Mouse (Mus musculus) frontal cortex, adult (tissue): ENCODE measurements around the gene Xrcc1.
"Not testable (repeated sequence)": the region's sequence is repeated elsewhere in the genome, so short reads cannot be mapped to it uniquely, and the experiment has no call there.

Source experiments
- ATAC-seq: cut with Nextera tagmentation; 2 replicates; pipeline ENCODE4 v1.9.2; 2017; ENCODE audit warnings: mild to moderate bottlenecking, moderate library complexity, mixed read lengths; ENCODE audit not compliant: low TSS enrichment

Xrcc1 gene

DNA sequence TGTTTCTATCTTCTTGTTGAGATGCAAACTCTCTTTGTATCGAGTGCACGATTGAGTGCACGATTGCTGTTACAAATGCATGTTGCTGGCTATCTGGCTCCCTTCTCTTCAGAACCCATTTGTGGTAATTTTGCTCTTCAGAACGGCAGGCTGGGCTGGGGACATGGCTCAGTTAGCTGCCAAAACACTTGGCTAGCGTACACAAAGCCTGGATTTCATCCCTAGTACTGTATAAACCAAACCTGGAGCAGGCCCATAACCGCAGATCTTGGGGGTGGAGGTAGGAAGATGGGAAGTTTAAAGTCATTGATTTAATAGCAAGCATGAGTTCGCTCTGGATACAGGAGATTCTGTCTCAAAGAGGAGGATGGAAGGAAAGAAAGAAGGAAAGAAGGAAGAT is 59.5 kb downstream of the Xrcc1 start:
- ATAC-seq = no peak

- ATAC-seq = no peak
Measured at GRCm38 (mm10) chr7:24606046-24606445, 60.0 kb downstream of the Xrcc1 start.

DNA sequence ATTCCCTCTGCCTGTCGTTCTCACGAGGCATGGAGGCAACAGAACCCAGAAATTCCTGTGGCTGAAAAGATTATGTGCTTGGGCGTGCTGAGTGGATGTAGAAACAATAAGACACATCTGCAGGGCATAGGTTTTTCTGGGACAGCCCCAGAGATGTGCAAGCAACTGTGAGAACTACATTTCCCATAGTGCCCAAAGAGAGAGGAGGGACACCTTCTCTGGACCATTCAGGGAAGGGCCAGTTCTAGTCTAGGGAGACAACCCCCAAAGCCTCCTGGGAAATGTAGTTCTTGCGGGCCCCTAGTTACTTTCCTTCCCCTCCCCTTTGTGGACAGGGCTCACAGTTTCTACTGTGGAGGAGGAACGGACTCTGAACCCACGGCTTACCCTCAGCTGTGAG is 61.9 kb downstream of the Xrcc1 start:
- peak; percentile 92 for ATAC-seq

DNA sequence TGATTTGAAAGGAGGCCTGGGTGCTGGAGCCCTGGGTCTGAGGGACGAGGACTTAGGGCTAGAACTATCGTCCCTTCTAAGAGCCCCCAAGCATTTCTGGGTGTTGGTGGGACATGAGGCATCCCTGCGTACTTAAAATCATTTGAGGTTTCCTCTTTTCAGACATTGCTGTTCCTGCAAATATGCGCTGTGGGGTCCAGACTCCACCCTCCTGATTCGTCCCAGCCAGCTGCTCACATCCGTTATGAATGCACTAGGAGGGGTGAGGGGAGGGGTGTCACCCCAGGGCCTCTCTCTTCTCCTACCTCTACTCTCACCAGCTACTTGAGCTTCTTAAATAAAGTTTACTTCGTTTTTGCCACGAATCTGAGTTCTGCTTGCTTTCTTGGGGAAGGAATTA is 62.5 kb downstream of the Xrcc1 start:
- no peak for ATAC-seq

DNA sequence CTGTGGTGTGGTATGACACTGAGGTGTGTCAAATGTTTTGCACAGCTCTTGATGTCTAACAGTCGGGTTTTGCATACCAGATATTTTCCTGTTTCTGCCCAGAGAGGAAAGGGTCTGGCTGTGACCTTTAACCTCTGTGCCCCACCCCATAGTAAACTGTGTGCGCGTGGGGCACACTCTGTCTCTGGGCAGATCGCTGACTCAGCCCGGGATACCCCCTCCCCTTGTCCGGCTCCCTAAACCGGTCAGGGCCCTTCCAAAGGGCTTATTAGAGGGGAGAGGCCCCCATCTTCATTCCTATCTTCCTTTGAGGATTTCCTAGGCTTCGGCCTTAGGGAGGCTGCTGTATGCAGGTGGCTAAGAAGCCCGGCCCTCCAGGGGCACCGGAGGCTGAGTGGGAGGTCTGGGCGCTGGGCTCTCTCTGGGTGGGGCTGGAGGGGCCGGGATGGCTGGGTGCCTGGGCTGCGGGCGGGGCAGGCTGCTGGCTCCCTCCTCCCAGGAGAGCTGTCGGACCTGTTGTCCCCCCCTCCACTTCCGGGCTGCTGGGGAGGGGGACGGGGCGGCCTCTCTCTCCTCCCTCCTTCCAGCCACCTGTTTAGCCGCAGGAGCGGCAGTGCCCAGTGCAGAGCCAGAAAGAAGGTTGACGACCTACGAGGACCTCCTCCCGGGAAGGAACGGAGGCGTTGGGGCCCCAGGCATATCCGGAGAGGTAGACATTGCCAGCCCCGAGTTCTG is 64.2 kb downstream of the Xrcc1 start, which contains the start of gene Phldb3:
Gene Phldb3, plus strand, starts transcription at position 620 of the 735 bp plus-strand sequence.
- ATAC-seq = no peak

DNA sequence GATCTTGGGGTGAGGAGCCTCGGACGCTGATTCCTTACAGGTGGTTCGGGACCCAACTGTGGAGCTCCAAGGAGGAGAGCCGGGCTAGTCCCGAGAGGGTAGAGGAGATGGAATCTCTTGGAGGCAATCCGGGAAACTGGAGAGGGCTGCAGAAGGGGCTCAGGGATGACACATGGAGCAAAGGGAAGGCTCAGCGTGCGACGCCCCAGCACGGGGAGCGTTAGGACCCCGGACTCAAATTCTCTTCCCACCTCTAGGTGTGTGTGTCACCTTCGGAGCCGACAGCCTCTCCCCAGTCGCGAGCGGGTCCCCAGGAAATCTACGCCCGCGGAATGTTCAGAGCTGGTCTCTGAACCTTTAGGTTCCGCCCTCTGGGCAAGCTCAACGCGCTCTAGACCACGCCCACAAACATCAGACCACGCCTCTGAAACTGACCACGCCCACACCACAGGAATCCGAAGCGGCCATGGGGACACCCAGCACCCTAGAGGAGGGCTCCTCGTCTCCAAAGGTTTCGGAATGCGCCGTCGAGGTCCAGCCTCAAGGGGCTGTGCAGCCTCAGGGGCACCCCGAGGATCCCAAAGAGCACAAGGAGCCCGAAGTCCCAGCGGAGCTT is 64.9 kb downstream of the Xrcc1 start:
- no peak for ATAC-seq

- no peak for ATAC-seq
Measured at GRCm38 (mm10) chr7:24611709-24612108, 65.6 kb downstream of the Xrcc1 start.

GRCm38 (mm10) chr7:24612308-24612910 is 66.3 kb downstream of the Xrcc1 start:
- no peak for ATAC-seq

DNA sequence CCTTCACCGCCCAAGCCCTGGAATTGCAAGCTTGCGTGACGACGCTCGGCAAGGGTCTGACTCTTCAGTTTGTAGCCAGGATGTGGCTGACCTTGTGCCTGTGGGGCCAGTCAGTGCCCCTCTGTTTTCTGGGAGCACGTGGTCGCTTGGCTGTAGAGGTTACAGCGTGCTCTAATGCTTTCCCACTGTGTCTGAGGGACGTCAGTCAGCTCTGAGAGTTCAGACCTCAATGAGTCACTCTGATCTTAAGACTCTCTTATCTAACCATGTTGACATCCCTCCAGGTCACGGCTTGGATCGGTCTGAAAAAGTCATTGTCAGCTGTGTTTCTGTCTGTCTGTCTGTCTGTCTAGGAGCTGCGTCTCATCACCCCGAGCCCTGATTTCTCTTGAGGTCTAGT is 68.7 kb downstream of the Xrcc1 start:
- no peak for ATAC-seq

DNA sequence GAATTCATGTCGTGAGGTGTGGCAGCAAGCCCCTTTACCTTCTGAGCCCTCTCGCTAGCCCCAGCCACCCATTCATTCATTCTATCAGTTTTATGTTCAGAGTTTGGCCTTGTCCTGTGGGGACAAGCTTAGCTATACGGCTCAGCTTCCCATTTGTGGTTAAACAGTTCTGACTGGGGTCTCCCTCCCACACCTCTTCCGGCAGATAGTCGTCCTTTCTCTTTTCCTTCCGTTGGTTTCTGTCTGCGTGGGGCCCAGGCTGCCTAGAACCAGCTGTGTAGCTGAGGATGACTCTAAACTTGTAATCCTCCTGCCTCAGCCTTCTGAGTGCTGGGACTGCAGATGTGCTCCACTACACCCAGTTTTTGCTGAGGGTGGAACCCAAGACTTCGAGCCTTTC is 71.7 kb downstream of the Xrcc1 start:
- ATAC-seq = no peak

DNA sequence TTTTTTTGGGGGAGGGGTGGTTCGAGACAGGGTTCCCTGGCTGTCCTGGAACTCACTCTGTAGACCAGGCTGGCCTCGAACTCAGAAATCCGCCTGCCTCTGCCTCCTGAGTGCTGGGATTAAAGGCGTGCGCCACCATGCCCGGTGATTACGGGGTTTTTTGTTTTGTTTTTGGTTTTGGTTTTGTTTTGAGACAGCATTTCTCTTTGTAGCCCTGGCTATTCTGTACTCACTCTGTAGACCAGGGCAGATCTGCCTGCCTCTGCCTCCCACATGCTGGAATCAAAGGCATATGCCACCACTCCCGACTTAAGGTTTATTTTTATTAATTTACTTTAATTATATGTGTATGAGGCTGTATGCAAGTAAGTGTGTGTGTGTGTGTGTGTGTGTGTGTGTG is 72.3 kb downstream of the Xrcc1 start:
- ATAC-seq = not testable (repeated sequence)

DNA sequence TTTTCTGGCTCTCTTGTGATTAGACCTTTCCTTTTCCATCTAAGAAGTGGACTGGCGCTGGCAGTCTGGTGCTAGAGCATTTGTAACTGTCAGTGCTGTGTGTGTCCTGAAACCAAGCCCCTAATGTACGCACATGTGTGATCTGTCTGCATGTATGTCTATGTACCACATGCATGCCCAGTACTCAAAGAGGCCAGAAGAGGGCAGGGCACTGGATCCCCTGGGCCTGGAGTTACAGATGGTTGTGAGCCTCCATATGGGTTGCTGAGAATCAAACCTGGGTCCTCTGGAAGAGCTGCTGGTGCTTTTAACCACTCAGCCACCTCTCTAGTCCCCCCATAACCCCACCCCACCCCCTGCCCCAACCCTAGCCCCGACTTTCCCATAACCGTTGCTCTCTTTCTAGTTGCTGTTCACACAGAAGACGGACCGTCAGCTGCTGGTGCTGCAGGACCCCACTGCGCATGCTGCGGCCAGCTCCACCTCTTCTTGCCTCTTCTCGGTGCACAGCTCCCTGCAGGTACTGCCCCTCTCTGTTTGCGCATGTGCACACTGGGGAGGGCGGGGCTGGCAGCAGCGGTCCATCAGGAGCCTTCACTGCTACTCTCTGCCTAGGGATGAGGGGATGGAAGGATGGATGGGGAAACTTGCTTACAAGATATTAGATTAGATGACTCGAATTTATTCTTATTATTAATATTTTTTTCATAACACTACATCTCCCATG is 73.7 kb downstream of the Xrcc1 start:
- ATAC-seq = no peak

DNA sequence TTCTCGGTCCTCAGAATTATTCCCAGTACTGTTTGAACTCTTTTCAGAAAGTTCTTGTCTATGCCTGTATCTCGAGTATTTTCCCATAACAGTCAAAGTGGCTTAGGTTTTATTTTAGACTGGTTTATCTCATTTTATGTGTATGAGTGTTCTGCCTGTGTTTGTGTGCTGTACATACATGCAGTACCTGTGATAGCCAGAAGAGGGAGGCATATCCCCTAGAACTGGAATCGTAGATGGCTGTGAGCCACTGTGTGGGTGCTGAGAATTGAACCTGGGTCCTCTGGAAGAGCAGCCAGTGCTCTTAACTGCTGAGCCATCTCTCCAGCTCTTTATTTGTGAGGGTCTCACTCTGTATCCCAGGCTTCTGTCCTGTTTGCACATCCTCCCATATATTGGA is 75.1 kb downstream of the Xrcc1 start:
- no peak for ATAC-seq

DNA sequence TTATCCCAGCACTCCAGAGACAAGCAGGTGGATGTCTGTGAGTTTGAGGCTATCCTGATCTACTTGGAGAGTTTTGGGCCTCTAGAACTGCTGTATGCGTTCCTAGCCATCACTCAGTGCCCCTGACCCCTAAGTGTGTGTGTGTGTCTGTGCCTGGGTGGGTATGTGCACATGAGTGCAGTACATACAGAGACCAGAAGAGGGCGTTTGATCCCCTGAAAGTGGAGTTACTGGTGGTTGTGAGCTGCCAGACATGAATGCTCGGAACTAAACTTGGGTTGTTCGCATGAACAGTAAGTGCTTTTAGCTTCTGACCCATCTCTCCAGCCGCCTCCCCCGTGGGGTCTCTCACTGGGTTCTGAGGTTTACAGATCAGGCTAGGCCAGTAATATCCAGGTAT is 76.9 kb downstream of the Xrcc1 start:
- ATAC-seq = no peak
